Mouse (Mus musculus) kidney, embryonic 14.5 days (tissue): ENCODE measurements around the gene Adgrg5. TPM values are rescaled to one million over a fixed set of nuclear protein-coding genes. Genes with fewer than 3 reads are reported as not detected.

ENCODE experiments used
- ATAC-seq: fragments of 200-750 bp; cut with Nextera tagmentation; 2 replicates; pipeline ENCODE4 v1.8.0; 2017; ENCODE audit warnings: moderate number of reproducible peaks, mild to moderate bottlenecking, moderate TSS enrichment, moderate library complexity; ENCODE audit not compliant: low FRiP score, low TSS enrichment
- H3K27ac ChIP-seq: fragments of 300-500 bp; sonication (generic); 2 replicates; pipeline ENCODE4 v1.5.1; 2014; ENCODE audit warnings: low read depth, mild to moderate bottlenecking, low read length, moderate library complexity, mixed read lengths
- H3K27me3 ChIP-seq: fragments of 300-500 bp; sonication (generic); 2 replicates; pipeline ENCODE4 v1.6.1; 2014; ENCODE audit warnings: mild to moderate bottlenecking, low read length; ENCODE audit not compliant: control insufficient read depth, insufficient read depth
- H3K36me3 ChIP-seq: fragments of 300-500 bp; sonication (generic); 2 replicates; pipeline ENCODE4 v1.6.1; 2014; ENCODE audit warnings: low read length, mixed read lengths; ENCODE audit not compliant: control insufficient read depth, insufficient read depth
- H3K4me1 ChIP-seq: fragments of 300-500 bp; sonication (generic); 2 replicates; pipeline ENCODE4 v1.6.1; 2014; ENCODE audit warnings: low read length, mixed read lengths; ENCODE audit not compliant: control insufficient read depth, insufficient read depth
- H3K4me2 ChIP-seq: fragments of 300-500 bp; sonication (generic); replicated peaks from 2 replicates; pipeline ENCODE4 v1.6.1; 2014; ENCODE audit warnings: low read depth, mild to moderate bottlenecking, low read length
- H3K4me3 ChIP-seq: fragments of 300-500 bp; sonication (generic); 2 replicates; pipeline ENCODE4 v1.5.1; 2014; ENCODE audit warnings: mild to moderate bottlenecking, low read length
- H3K9ac ChIP-seq: fragments of 300-500 bp; sonication (generic); 2 replicates; pipeline ENCODE4 v1.6.1; 2014; ENCODE audit warnings: low read depth, mild to moderate bottlenecking, low read length, moderate library complexity
- H3K9me3 ChIP-seq: fragments of 300-500 bp; sonication (generic); 2 replicates; pipeline ENCODE4 v1.6.1; 2016; ENCODE audit warnings: low read length; ENCODE audit not compliant: control insufficient read depth
- WGBS: fragments of 180-500 bp; shearing (Covaris S2); extraction: QIAGEN DNeasy Blood & Tissue Kit; methylation state at CpG from one replicate; pipeline ENCODE4 v1.1.7; 2014; 5-methylcytosine and 5-hydroxymethylcytosine counted together
- polyA plus RNA-seq: library from polyadenylated mRNA; unstranded; fragments of >200 nt; fragmentation: Nextera tagmentation; extraction: Ambion mirVana; gene quantifications from 2 replicates; pipeline ENCODE4 v1.2.1, GENCODE M21; 2014

The Adgrg5 gene
- polyA plus RNA-seq, 1 experiment from 2014 or later = not detected

DNA sequence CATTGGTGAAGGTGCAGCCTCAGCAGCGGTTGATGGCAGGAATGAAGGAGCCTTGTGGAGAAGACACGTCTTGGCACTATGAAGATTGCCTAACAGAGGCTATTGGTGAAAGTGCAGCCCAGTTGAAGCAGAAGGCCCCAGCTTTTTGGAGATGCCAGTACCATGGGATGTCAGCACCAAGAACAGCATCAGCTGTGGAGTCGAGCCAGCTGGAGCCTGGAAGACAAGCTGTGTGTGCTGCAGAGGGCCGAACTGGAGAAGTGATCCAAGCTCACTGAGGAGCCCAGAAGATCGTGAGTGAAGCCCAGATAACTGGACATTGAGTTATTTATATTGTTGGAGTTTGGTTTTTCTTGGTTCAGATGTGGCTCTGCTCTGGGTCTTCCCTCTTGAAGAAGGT lies 28.6 kb downstream of the Adgrg5 start:
- no peaks in the 10 kb centered on the region for H3K36me3 ChIP-seq
- no peak overlapping the region for H3K9ac ChIP-seq
- 73% methylated on average over 5 of the region's 5 CpGs for WGBS
- H3K4me2 ChIP-seq = no peak overlapping the region
- no peak overlapping the region for H3K27ac ChIP-seq
- H3K4me1 ChIP-seq = peaks cover 9% of the 10 kb centered on the region; the same call in 1 of the 2 replicates
- H3K9me3 ChIP-seq = no peaks in the 10 kb centered on the region
- no peak for ATAC-seq
- H3K4me3 ChIP-seq = no peak overlapping the region
- no peaks in the 10 kb centered on the region for H3K27me3 ChIP-seq

DNA sequence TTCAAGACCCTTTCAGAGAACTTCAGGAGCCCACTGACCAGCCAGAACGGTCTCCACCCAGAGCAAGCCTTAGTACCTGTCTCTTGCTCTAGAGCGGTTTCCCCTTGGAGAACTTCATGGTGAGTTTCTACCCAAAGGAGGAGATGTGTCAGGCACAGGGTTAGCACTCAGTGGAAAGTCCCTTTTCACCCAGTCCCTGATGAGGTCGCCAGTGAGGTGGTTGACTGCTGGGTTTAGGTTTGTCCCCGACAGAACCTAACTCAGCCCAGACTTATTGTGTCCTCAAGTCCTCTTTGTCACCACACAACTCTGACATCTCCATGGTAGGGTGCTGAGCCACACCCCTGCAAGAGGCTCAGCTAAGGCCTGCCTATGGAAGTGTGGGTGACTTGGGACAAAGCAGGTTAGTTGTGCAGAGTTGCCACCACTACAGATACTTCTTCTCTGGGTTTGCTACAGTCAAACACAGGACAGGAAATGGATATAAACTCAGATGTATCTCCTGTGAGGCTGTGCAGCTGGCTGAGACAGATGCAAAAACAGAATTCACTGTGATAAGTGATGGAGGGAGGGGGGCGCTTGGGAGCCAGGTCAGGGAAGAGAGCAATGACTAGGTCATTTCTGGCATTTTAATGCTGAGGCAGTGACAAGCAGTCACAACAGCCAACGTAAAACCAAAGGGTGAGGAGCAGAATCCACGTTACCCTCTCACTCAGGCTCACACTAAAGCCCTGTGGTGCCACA lies 30.3 kb downstream of the Adgrg5 start:
- no peak overlapping the region for H3K27ac ChIP-seq

DNA sequence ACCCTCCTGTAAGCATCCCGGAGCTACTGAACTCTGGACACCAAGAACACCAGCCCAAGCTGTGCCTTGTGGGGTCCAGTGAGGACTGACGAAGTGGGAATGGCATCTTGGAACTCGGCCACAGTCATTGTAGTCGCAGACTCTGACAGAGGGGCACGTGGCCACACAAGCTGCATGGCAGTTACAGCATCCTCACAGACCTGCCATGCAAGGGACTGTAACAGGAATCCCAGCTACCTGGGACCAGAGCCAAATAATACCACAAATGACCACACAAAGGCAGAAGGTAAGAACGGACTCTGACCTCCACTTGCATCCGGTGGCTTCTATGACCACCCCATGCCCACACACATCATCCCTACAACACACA lies 30.9 kb downstream of the Adgrg5 start:
- 68% methylated on average over 7 of the region's 7 CpGs for WGBS
- Histone ChIP-seq H3K9me3 (no peaks in the 10 kb centered on the region), H3K4me2 (no peak overlapping the region), H3K27me3 (no peaks in the 10 kb centered on the region), H3K4me1 (peaks cover 9% of the 10 kb centered on the region; the same call in 1 of the 2 replicates), H3K9ac (no peak overlapping the region), H3K36me3 (no peaks in the 10 kb centered on the region), H3K4me3 (no peak overlapping the region), H3K27ac (no peak overlapping the region)
- no peak for ATAC-seq

More for the DNA sequence above, 30.3 kb downstream of the Adgrg5 start:
- Histone ChIP-seq H3K36me3 (no peaks in the 10 kb centered on the region), H3K27me3 (no peaks in the 10 kb centered on the region), H3K4me2 (no peak overlapping the region), H3K9ac (no peak overlapping the region), H3K4me3 (no peak overlapping the region), H3K9me3 (no peaks in the 10 kb centered on the region), H3K4me1 (peaks cover 9% of the 10 kb centered on the region; the same call in 1 of the 2 replicates)
- ATAC-seq = no peak
- 70% methylated on average over 7 of the region's 7 CpGs for WGBS

DNA sequence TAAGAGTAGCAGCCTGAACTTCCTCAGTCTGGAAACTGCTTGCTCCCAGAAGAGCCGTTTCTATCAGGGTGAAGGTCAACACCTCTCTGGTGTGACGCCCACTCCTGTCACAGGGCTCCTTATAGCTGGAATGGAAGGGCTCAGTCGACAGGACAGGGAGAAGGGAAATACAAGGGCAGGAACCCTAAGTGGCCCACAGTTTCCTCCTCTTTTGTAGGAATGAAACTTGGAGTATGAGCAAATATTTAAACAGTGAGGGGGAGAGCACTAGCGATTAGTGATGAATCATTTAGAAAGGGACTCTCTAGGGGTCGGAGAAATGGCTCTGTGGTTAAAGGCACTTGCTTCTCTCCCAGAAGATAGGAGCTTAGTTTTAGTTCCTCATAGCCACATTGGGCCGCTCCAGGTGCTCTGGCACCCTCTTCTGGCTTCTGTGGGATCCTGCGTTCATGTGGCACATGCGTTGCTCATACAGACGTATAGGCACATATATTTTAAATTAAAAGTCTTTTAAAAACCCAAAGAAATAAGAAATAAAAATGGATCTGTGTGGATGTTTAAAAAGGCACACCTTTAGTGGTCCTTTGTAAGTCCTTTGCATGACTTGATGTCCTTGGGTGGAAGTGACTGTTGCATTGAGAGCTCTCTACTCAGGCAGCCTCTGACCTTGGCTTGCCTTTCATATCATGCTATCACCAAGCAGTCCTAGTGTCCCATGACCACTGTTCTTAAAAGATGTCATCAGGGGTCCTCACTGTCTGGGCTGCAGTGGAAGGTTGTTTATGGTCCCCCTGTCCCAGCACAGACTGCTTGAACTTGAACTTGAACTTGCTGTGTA lies 31.6 kb downstream of the Adgrg5 start:
- peak; percentile 45; the same call in 1 of the 2 replicates for ATAC-seq
- Histone ChIP-seq H3K27ac (peak overlapping the region; percentile 18; the same call in 1 of the 2 replicates), H3K27me3 (no peaks in the 10 kb centered on the region), H3K4me3 (no peak overlapping the region), H3K9ac (no peak overlapping the region), H3K36me3 (no peaks in the 10 kb centered on the region), H3K9me3 (no peaks in the 10 kb centered on the region), H3K4me1 (peaks cover 9% of the 10 kb centered on the region; the same call in 1 of the 2 replicates), H3K4me2 (no peak overlapping the region)
- 22% methylated on average over 9 of the region's 9 CpGs for WGBS

DNA sequence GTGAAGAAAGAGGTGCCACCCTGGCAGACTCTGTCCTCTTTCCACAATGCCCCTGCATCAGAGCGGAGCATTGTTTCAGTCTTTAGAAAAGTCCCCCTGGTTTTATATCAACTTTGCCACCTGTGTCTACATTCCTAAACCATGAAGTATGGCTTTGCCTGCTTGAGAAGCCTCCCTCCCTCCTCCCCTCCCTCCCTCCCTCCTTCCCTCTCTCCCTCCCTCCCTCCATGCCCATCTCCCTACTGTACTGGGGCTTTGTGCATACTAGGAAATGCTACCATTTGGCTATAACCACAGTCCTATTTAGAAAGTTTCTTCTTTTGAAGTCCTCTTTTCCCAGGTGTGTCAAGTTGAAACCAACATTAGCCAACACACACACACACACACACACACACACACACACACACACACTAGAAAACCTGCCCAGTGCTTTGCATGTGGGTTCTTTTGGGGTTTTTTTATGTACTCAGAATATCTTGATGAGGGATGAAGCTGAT lies 32.6 kb downstream of the Adgrg5 start:
- 0 out of 2 replicates have a peak, but pooled peaks have one; percentile 59 for ATAC-seq
- Histone ChIP-seq H3K4me1 (peaks cover 9% of the 10 kb centered on the region; the same call in 1 of the 2 replicates), H3K9ac (no peak overlapping the region), H3K9me3 (no peaks in the 10 kb centered on the region), H3K27ac (no peak overlapping the region), H3K27me3 (no peaks in the 10 kb centered on the region), H3K4me3 (no peak overlapping the region), H3K4me2 (no peak overlapping the region), H3K36me3 (no peaks in the 10 kb centered on the region)
- 78% methylated on average over 1 of the region's 1 CpGs for WGBS

DNA sequence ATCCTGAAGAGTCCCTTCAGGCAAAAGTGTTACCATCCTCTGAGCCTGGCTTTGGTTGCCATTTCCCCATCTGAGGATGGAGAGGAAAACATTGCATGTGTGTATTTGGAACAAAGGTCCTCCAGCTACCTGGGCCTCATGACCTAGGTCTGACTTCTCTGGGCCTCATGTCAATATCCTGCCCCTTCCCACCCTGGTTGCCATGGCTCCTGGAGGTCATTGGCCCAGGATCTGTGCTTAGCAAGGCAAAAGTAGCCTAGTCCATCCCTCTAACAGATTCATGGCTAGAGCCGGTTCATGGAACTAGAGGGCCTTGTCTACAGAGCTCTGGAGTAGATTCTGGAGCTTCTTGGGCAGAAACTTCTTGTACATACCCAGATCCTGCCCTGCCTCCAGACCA lies 38.7 kb downstream of the Adgrg5 start:
- Histone ChIP-seq H3K4me3 (no peak overlapping the region), H3K9me3 (no peaks in the 10 kb centered on the region), H3K4me2 (no peak overlapping the region), H3K27ac (no peak overlapping the region), H3K36me3 (no peaks in the 10 kb centered on the region), H3K9ac (no peak overlapping the region), H3K27me3 (no peaks in the 10 kb centered on the region), H3K4me1 (no peaks in the 10 kb centered on the region)
- ATAC-seq = no peak
- 74% methylated on average over 1 of the region's 1 CpGs for WGBS

DNA sequence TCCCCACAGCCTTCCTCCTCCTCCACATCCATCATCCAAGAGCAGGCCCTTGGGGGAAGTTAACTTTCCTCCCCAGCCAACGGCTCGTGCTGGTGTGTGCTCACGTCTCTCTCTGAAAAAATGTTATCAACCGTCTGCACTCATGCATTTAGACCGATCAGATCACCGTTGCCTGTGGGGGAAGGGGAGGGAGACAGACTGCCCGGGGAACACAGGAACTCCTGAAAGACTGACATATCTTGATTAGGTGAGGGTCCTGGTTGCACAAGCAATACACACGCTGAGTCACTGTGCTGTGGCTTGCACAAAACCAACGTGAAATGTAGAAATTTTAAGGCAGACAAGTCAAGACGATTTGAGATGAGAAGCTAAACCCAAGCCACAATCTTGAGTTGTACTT lies 41.3 kb downstream of the Adgrg5 start:
- ATAC-seq = peak; percentile 58
- H3K27ac ChIP-seq = peak overlapping the region; percentile 45; the same call in 1 of the 2 replicates
- 25% methylated on average over 10 of the region's 10 CpGs for WGBS

DNA sequence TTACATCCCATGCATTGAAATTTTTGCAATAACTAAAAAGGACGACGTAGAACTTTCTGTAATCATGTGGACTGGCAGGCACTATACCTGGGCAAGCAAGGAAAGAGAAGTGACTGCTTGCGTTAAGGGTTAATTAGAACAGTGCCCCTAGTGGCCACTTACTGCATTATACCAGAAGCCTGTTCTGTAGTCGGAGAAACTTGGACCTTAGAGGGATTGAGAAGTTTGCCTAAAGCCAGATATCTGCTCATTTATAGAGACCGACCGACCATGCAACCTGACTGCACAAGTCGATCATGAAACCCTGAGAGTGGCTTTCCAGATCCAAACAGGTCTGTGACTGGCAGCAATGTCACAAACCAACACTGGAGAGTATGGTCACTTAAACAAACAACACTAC lies 43.1 kb downstream of the Adgrg5 start:
- 22% methylated on average over 7 of the region's 7 CpGs for WGBS
- no peak for ATAC-seq
- H3K4me2 ChIP-seq = no peak overlapping the region
- no peak overlapping the region for H3K4me3 ChIP-seq
- no peaks in the 10 kb centered on the region for H3K27me3 ChIP-seq
- no peaks in the 10 kb centered on the region for H3K9me3 ChIP-seq
- H3K27ac ChIP-seq = 0 out of 2 replicates have a peak overlapping the region, but pooled peaks have one; percentile 24
- H3K9ac ChIP-seq = no peak overlapping the region
- no peaks in the 10 kb centered on the region for H3K4me1 ChIP-seq
- no peaks in the 10 kb centered on the region for H3K36me3 ChIP-seq

More for the DNA sequence above, 41.3 kb downstream of the Adgrg5 start:
- Histone ChIP-seq H3K27me3 (no peaks in the 10 kb centered on the region), H3K9ac (no peak overlapping the region), H3K4me2 (no peak overlapping the region), H3K9me3 (no peaks in the 10 kb centered on the region), H3K4me1 (no peaks in the 10 kb centered on the region), H3K36me3 (no peaks in the 10 kb centered on the region), H3K4me3 (no peak overlapping the region)
